ENCODE assay signal across 10 mouse cellular contexts in genomic region chr11:93098933-93099381, GRCm38 (mm10). TPM values are rescaled to one million over a fixed set of nuclear protein-coding genes. Genes with fewer than 3 reads are reported as not detected.
DNase-seq lines count a peak whose midpoint lies in the region; ATAC-seq and TF ChIP-seq lines count a peak whose summit lies in the region.
"Had no signal": no experiment of that assay in that cellular context is flagged by ENCODE, and none has a peak within 500 bp of the region (broad histone marks: within the 10 kb centered on the region; RNA-seq: fewer than 3 reads in every experiment).

No protein-coding gene starts in this region.

- H3K4me2 ChIP-seq in heart, embryonic 16.5 days (ENCODE audit: low read depth, low read length), result peak overlapping the region; percentile 64
- peak overlapping the region; percentile 94 for H3K4me2 ChIP-seq in forebrain, embryonic 11.5 days (ENCODE audit: low read depth, low read length, severe bottlenecking)

- H3K4me3 ChIP-seq in heart, embryonic 16.5 days (ENCODE audit: low read length), result peak overlapping the region; percentile 42
- peak overlapping the region; percentile 40 for H3K4me3 ChIP-seq in forebrain, embryonic 11.5 days (ENCODE audit: low read depth, low read length)
- peak overlapping the region; percentile 53 for H3K4me3 ChIP-seq in olfactory bulb, adult 2 months (ENCODE audit: insufficient read depth, low read depth, low read length)

- no peak for ATAC-seq in heart, embryonic 16.5 days (replicated peaks; ENCODE audit: extremely low read depth, insufficient read depth, low FRiP score)
- peak; percentile 47 for ATAC-seq in forebrain, embryonic 11.5 days (replicated peaks; ENCODE audit: low FRiP score)

- no peak for DNase-seq in heart, postnatal 10 days
- peak; percentile 79 for DNase-seq in brain, embryonic 14.5 days (ENCODE audit: low read depth)
- DNase-seq in forebrain, embryonic 11.5 days (ENCODE audit: low spot score), result peak; percentile 62
- peak; percentile 34 to 39 for DNase-seq in left cerebral cortex, adult 8-10 months (ENCODE audit: low spot score in 2 of 2)
- no peak for DNase-seq in thymus, postnatal 25 days
- no peak for DNase-seq in ovary, postnatal 10 days (ENCODE audit: low spot score)

- TF ChIP-seq POLR2A in brain, embryonic 14.5 days (IDR thresholded peaks at IDR 0.05; ENCODE audit: borderline replicate concordance, extremely low read depth, insufficient read depth, insufficient read length, poor library complexity, severe bottlenecking), result no peak
- no peak for TF ChIP-seq POLR2A in olfactory bulb, adult 2 months (IDR thresholded peaks at IDR 0.05; ENCODE audit: insufficient read depth, low read depth, low read length)

- H3K27me3 ChIP-seq in heart, embryonic 16.5 days (ENCODE audit: control insufficient read depth, insufficient read depth, low read length), result peaks cover 54% of the 10 kb centered on the region
- H3K27me3 ChIP-seq in forebrain, embryonic 11.5 days (ENCODE audit: control insufficient read depth, insufficient read depth, low read length), result peaks cover 44% of the 10 kb centered on the region

- intact Hi-C loops in heart, postnatal 10 days (cut with DNase I), result no loop called here

- H3K9ac ChIP-seq in heart, embryonic 16.5 days (ENCODE audit: low read length), result no peak overlapping the region
- peak overlapping the region; percentile 27; the same call in 1 of the 2 replicates for H3K9ac ChIP-seq in forebrain, embryonic 11.5 days (ENCODE audit: low read length)

- no peak overlapping the region for H3K27ac ChIP-seq in heart, embryonic 16.5 days (ENCODE audit: low read length)
- H3K27ac ChIP-seq in forebrain, embryonic 11.5 days (ENCODE audit: low read depth, low read length), result no peak overlapping the region
- no peak overlapping the region for H3K27ac ChIP-seq in olfactory bulb, adult 2 months (ENCODE audit: insufficient read depth, low read depth, low read length)

- WGBS in heart, embryonic 16.5 days, result under 1% methylated on average over 36 of the region's 37 CpGs
- under 1% methylated on average over 35 of the region's 37 CpGs for WGBS in forebrain, embryonic 11.5 days
- under 1% methylated on average over 37 of the region's 37 CpGs for WGBS in olfactory bulb, adult 2 months

- H3K36me3 ChIP-seq in heart, embryonic 16.5 days (ENCODE audit: control insufficient read depth, insufficient read depth), result no peaks in the 10 kb centered on the region
- no peaks in the 10 kb centered on the region for H3K36me3 ChIP-seq in forebrain, embryonic 11.5 days (ENCODE audit: control insufficient read depth, insufficient read depth, low read length)

- no peaks in the 10 kb centered on the region for H3K9me3 ChIP-seq in heart, embryonic 16.5 days (replicated peaks; ENCODE audit: control insufficient read depth, low read length)
- H3K9me3 ChIP-seq in forebrain, embryonic 11.5 days (ENCODE audit: control insufficient read depth, low read length), result no peaks in the 10 kb centered on the region

- H3K4me1 ChIP-seq in heart, embryonic 16.5 days (ENCODE audit: control insufficient read depth, insufficient read depth, low read length), result peaks cover 5% of the 10 kb centered on the region; the same call in 1 of the 2 replicates
- H3K4me1 ChIP-seq in forebrain, embryonic 11.5 days (replicated peaks; ENCODE audit: control insufficient read depth, insufficient read depth, low read length), result peaks cover 12% of the 10 kb centered on the region; the same call in 1 of the 2 replicates
- peaks cover 8% of the 10 kb centered on the region for H3K4me1 ChIP-seq in olfactory bulb, adult 2 months (ENCODE audit: control insufficient read depth, insufficient read depth, low read length)

- TF ChIP-seq CTCF in brain, embryonic 14.5 days (IDR thresholded peaks at IDR 0.05; ENCODE audit: borderline replicate concordance, extremely low read depth, insufficient read depth, insufficient read length), result peak; percentile 41; the same call in 1 of the 2 replicates
- TF ChIP-seq CTCF in olfactory bulb, adult 2 months (IDR thresholded peaks at IDR 0.05; ENCODE audit: insufficient read depth, low read depth, low read length), result 0 out of 2 replicates have a peak, but pooled peaks have one; percentile 36

RNA-seq across cellular contexts. Expression of gene Car10, which starts 1.1 kb away (rescaled TPM):
- 0.05 TPM in 1 of 2 replicates, not detected in the other for polyA plus RNA-seq in heart, embryonic 16.5 days (2015; fragmentation: Nextera tagmentation; extraction: Ambion mirVana)
- not detected for total RNA-seq in heart, postnatal 10 days (2021)
- polyA plus RNA-seq in brain, embryonic 14.5 days (2012; rRNA removed), result 11.7 and 28.5 TPM in 2 replicates
- polyA plus RNA-seq in forebrain, embryonic 11.5 days (2014; fragmentation: Nextera tagmentation; extraction: Ambion mirVana), result 1.2 and 1.3 TPM in 2 replicates
- 100 to 1,000 TPM; 109 to 120 (median 112) TPM for total RNA-seq in left cerebral cortex, adult 8-10 months (2022)
- not detected in 2 replicates for polyA plus RNA-seq in olfactory bulb, adult 2 months (2012; ENCODE audit: insufficient read depth, insufficient read length, low replicate concordance, missing spikeins)
- total RNA-seq: MEL had no signal
- polyA plus RNA-seq: gonadal fat pad, adult 2 months had no signal

Comparison
In these comparisons a context has a peak if more than half of its experiments do, and no peak if none do; other contexts are left out.
1. DNase-seq: peak in brain, embryonic 14.5 days (single experiment), forebrain, embryonic 11.5 days (single experiment) and left cerebral cortex, adult 8-10 months (2 of 2); none in heart, postnatal 10 days (0 of 2), thymus, postnatal 25 days (single experiment) and ovary, postnatal 10 days (single experiment).
2. Peak in every context shown above with its lines, with median percentiles within 50 percentile points of each other: H3K4me3 ChIP-seq.